Mouse (Mus musculus) kidney, postnatal 0 days (tissue): ENCODE measurements around the gene Stk11. TPM values are rescaled to one million over a fixed set of nuclear protein-coding genes. Genes with fewer than 3 reads are reported as not detected.

Experiments used
- ATAC-seq: fragments of 200-750 bp; cut with Nextera tagmentation; replicated peaks from 2 replicates; pipeline ENCODE4 v1.8.0; 2017; ENCODE audit warnings: low read depth, moderate number of reproducible peaks, moderate TSS enrichment, moderate library complexity; ENCODE audit not compliant: low FRiP score
- DNase-seq: peaks from one replicate; pipeline ENCODE4 v3.0.0-alpha.2; 2016; ENCODE audit warnings: low spot score
- H3K27ac ChIP-seq: fragments of 300-500 bp; sonication (generic); 2 replicates; pipeline ENCODE4 v1.5.1; 2014; ENCODE audit warnings: mild to moderate bottlenecking
- H3K27me3 ChIP-seq: fragments of 300-500 bp; sonication (generic); 2 replicates; pipeline ENCODE4 v1.6.1; 2014; ENCODE audit warnings: low read length, mixed read lengths; ENCODE audit not compliant: insufficient read depth
- H3K36me3 ChIP-seq: fragments of 300-500 bp; sonication (generic); 2 replicates; pipeline ENCODE4 v1.6.1; 2014; ENCODE audit warnings: low read length, mixed read lengths; ENCODE audit not compliant: insufficient read depth
- H3K4me1 ChIP-seq: fragments of 300-500 bp; sonication (generic); replicated peaks from 2 replicates; pipeline ENCODE4 v1.6.1; 2014; ENCODE audit warnings: antibody characterized with exemption, low read length, mixed read lengths; ENCODE audit not compliant: insufficient read depth
- H3K4me2 ChIP-seq: fragments of 300-500 bp; sonication (generic); 2 replicates; pipeline ENCODE4 v1.6.1; 2014; ENCODE audit warnings: mild to moderate bottlenecking, low read length, moderate library complexity, mixed read lengths
- H3K4me3 ChIP-seq: fragments of 300-500 bp; sonication (generic); replicated peaks from 2 replicates; pipeline ENCODE4 v1.5.1; 2014; ENCODE audit warnings: low read depth, low read length
- H3K9ac ChIP-seq: fragments of 300-500 bp; sonication (generic); 2 replicates; pipeline ENCODE4 v1.6.1; 2014; ENCODE audit warnings: low read depth, low read length
- H3K9me3 ChIP-seq: fragments of 300-500 bp; sonication (generic); replicated peaks from 2 replicates; pipeline ENCODE4 v1.6.1; 2016; ENCODE audit warnings: low read length, inconsistent platforms, mixed read lengths
- CTCF ChIP-seq: IDR thresholded peaks from 2 replicates; pipeline ENCODE4 v1.5.1; 2016; ENCODE audit warnings: antibody characterized with exemption, low read depth, mild to moderate bottlenecking, moderate library complexity
- WGBS: fragments of 180-500 bp; shearing (Covaris S2); extraction: QIAGEN DNeasy Blood & Tissue Kit; methylation state at CpG from one replicate; pipeline ENCODE4 v1.1.7; 2014; 5-methylcytosine and 5-hydroxymethylcytosine counted together
- polyA plus RNA-seq: library from polyadenylated mRNA; unstranded; fragments of >200 nt; fragmentation: Nextera tagmentation; extraction: Ambion mirVana; gene quantifications from 2 replicates; pipeline ENCODE4 v1.2.1, GENCODE M21; 2015

Gene Stk11
- polyA plus RNA-seq, 1 experiment from 2014 or later, result 14.2 TPM

DNA sequence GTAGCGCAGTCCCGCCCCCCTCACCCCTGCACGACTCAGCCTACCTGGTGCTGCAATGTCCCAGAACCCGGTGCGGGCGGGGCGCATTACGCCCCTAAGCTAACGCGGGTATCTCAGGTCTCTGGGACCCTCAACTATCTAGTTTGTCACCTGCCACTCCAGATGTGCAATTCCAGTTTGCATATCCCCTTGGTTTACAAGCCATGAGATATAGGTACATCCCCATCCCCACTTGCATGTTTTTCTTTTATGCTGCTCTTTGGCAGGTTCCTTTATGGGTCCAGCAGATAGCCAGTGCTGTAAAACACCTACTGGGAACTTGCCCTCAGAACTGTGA, 23.8 kb downstream of the Stk11 start:
- peak overlapping the region; percentile 78 for H3K9ac ChIP-seq
- no peaks in the 10 kb centered on the region for H3K9me3 ChIP-seq
- H3K4me1 ChIP-seq, result peaks cover 26% of the 10 kb centered on the region
- no peak for TF ChIP-seq CTCF
- H3K4me3 ChIP-seq, result peak overlapping the region; percentile 69
- DNase-seq (no peak), ATAC-seq (no peak)
- WGBS, result 3% methylated on average over 10 of the region's 10 CpGs
- H3K4me2 ChIP-seq, result peak overlapping the region; percentile 98
- peak overlapping the region; percentile 69; the same call in 1 of the 2 replicates for H3K27ac ChIP-seq
- peaks cover 9% of the 10 kb centered on the region for H3K36me3 ChIP-seq
- H3K27me3 ChIP-seq, result no peaks in the 10 kb centered on the region

DNA sequence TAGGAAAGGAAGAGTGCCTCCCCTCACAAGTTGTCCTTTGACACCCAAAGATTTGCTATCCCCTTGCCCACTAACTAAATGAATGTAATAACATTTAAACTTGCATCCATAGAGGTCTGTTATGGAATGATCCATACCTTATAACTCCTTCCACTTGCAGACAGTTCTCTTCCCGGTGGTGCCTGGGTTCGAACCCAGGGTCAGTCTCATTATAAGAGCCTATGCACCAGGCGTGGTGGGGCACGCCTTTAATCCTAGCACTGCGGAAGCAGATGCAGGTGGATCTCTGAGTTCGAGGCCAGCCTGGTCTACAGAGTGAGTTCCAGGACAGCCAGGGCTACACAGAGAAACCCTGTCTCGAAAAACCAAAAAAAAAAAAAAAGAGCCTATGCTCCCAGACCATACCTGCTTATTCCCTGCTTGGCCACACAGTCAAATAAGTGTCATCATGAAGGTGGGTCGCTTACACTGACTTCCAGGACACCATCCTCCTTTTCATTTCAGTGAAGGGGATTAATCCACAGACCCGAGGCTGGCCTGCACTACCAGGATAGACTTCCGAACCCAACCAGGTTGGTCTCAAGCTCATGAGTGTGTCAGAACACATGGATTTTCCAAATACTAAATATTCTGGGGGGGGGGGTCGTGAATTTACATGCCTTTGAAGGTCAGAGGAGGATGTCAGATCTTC, 24.5 kb downstream of the Stk11 start:
- H3K4me3 ChIP-seq, result no peak overlapping the region
- TF ChIP-seq CTCF, result no peak
- no peaks in the 10 kb centered on the region for H3K27me3 ChIP-seq
- H3K9ac ChIP-seq, result no peak overlapping the region
- H3K4me2 ChIP-seq, result no peak overlapping the region
- ATAC-seq (no peak), DNase-seq (no peak)
- H3K4me1 ChIP-seq, result peaks cover 26% of the 10 kb centered on the region
- H3K36me3 ChIP-seq, result peaks cover 16% of the 10 kb centered on the region
- H3K9me3 ChIP-seq, result no peaks in the 10 kb centered on the region
- H3K27ac ChIP-seq, result no peak overlapping the region
- WGBS, result 81% methylated on average over 11 of the region's 11 CpGs

DNA sequence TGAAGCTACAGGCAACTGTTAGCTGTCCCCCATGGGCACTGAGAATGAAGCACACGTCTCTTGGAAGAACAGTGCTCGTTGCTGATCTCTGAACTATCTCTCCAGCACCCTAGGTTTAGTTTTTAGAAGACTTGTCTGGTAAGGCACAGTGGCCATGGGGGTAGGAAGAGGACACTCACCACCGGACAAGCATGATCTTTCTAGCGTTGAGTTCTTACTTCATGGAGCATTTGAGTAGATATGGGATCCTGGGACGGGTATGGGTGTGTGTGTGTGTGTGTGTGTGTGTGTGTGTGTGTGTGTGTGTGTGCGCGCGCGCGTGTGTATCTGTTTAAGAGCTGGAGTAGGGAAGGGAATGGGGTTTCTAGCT, 25.0 kb downstream of the Stk11 start, which contains the start of gene Cbarp:
TSS of gene Cbarp (minus strand) at position 170 of the 370 bp plus-strand sequence.
- Histone ChIP-seq H3K27ac (peak within 1 kb of the TSS; percentile 85), H3K4me1 (peaks cover 26% of the 10 kb centered on the region), H3K4me3 (peak within 1 kb of the TSS; percentile 63), H3K9ac (0 out of 2 replicates have a peak within 1 kb of the TSS, but pooled peaks have one; percentile 40), H3K36me3 (peaks cover 20% of the 10 kb centered on the region), H3K4me2 (peak within 1 kb of the TSS; percentile 80), H3K27me3 (no peaks in the 10 kb centered on the region), H3K9me3 (no peaks in the 10 kb centered on the region)
- 74% methylated on average over 10 of the region's 10 CpGs for WGBS
- no peak for DNase-seq
- no peak for TF ChIP-seq CTCF
- no peak for ATAC-seq

DNA sequence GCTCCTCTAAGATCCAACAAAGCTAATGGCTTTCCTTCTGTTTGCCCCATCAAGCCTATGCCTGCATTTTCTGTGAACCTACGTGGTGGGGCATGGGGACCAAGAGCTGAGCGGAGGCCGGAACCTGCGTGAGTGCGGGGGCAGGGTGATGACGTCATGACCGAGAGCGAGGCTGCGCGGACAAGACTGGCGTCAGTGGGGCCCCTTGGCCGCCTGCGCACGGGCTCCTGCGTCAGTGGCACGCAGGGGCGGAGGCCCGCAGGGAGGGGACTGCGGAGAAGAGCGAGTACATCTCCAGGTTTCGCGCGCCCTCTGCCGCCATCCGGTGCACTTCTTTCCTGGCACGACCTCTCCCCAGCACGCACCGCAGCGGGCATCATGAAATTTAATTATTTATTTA, 25.6 kb downstream of the Stk11 start:
- Histone ChIP-seq H3K36me3 (peaks cover 24% of the 10 kb centered on the region), H3K4me2 (peak overlapping the region; percentile 80), H3K4me1 (peaks cover 26% of the 10 kb centered on the region), H3K27me3 (no peaks in the 10 kb centered on the region), H3K9me3 (no peaks in the 10 kb centered on the region), H3K4me3 (peak overlapping the region; percentile 63), H3K27ac (peak overlapping the region; percentile 85), H3K9ac (0 out of 2 replicates have a peak overlapping the region, but pooled peaks have one; percentile 40)
- under 1% methylated on average over 29 of the region's 29 CpGs for WGBS
- ATAC-seq (peak; percentile 53), DNase-seq (peak; percentile 95)
- peak; percentile 75 for TF ChIP-seq CTCF

DNA sequence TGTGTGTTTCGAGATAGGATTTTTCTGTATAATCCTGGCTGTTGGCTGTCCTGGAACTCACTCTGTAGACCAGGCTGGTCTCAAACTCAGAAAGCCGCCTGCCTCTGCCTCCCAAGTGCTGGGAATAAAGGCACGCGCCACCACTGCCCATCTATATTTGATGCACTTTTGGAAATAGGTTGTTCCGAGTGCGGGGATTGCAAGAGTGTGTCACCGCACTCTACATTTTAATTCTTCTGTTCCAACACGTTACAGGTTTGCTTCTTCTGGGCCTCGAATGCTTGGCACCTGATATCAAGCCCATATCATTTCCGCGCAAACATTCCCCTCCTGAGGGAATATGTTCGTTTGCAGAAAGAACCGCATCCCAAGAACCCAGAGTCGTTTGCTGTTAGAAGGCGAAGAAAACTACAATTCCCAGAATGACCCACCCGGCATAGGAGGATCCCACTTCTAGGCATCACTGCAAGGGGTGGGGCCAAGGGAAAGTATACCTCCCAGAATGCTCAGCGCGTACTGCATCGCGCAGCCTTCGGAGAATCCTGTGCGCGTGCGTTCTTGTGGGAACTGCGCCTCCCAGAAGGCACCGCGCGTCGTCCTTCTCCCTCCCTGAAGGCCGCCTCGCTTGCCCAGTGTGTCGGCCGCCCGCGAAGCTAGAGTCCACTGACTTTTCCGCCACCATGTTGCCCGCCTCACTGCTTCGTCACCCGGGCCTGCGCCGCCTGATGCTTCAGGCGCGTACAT, 26.4 kb downstream of the Stk11 start:
- ATAC-seq (peak; percentile 82), DNase-seq (peak; percentile 100)
- Histone ChIP-seq H3K27ac (peak overlapping the region; percentile 85), H3K36me3 (peaks cover 24% of the 10 kb centered on the region), H3K4me2 (peak overlapping the region; percentile 80), H3K9me3 (no peaks in the 10 kb centered on the region), H3K9ac (peak overlapping the region; percentile 87), H3K4me3 (peak overlapping the region; percentile 63), H3K27me3 (no peaks in the 10 kb centered on the region), H3K4me1 (peaks cover 25% of the 10 kb centered on the region)
- under 1% methylated on average over 43 of the region's 43 CpGs for WGBS
- 0 out of 2 replicates have a peak, but pooled peaks have one; percentile 1 for TF ChIP-seq CTCF

DNA sequence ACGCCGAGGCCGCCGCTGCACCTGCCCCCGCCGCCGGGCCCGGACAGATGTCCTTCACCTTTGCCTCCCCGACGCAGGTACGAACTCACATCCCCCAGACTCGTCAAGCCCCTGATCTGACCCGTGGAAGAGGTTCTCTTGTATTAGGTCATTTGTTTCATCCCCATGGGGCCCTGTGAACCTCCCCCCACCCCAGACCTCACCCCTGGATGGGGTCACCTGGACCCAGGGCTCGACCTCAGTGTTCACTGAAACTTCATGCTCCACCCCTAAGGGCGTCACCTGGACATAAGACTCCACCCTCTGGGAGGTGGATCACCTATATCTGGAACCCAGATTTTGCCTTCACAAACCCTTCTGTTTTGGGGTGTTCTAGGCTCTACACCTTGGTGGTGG, 26.9 kb downstream of the Stk11 start:
- H3K9ac ChIP-seq, result peak overlapping the region; percentile 87
- H3K4me3 ChIP-seq, result peak overlapping the region; percentile 63
- H3K9me3 ChIP-seq, result no peaks in the 10 kb centered on the region
- peaks cover 26% of the 10 kb centered on the region for H3K4me1 ChIP-seq
- H3K4me2 ChIP-seq, result peak overlapping the region; percentile 80
- peak overlapping the region; percentile 85 for H3K27ac ChIP-seq
- WGBS, result 0% methylated on average over 15 of the region's 15 CpGs
- H3K36me3 ChIP-seq, result peaks cover 24% of the 10 kb centered on the region
- peak; percentile 1 for ATAC-seq
- no peak for DNase-seq
- no peak for TF ChIP-seq CTCF
- H3K27me3 ChIP-seq, result no peaks in the 10 kb centered on the region
